Mouse (Mus musculus): ENCODE measurements around the gene Sort1.

Gene Sort1

DNA sequence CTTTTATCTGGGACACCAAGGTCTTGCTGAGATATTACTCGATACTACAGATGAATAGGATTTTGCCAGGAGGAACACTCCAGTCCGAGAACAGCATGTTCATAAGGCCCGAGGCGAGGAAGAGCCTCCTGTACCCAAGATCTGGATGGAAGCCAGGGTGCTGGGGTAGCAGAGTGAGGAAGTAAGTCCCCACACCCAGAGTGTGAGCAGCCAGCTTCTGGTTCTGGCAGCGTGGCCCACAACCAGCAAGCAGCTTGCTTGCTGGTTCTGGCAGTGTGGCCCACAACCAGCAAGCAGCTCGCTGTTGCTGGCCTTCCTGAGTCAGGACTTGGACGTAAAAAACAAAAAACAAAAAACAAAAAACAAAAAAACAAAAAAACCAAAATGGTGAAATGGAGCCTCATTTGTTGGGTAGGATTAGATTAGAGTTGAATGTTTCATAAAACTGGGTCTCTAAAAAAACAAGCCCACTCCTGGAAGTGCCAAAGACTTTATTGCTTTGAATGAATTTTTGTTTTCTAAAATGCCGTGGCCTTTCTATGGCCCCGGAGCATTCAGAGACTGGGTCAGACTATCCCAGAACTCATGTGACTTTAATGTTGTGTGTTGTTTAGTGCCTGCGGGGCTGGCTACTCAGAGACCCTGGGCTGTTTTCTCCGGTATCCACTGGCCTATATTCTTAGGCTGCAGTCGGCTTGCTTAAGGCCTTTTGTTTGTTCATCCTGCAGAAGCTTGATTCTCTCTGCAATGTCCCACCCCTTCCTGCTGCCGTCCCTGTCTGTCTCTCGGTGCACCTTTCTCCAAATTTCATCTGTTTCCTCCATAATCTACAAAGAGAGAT lies 11.7 kb downstream of the Sort1 start:
- DNase-seq: peak; percentile 44

DNA sequence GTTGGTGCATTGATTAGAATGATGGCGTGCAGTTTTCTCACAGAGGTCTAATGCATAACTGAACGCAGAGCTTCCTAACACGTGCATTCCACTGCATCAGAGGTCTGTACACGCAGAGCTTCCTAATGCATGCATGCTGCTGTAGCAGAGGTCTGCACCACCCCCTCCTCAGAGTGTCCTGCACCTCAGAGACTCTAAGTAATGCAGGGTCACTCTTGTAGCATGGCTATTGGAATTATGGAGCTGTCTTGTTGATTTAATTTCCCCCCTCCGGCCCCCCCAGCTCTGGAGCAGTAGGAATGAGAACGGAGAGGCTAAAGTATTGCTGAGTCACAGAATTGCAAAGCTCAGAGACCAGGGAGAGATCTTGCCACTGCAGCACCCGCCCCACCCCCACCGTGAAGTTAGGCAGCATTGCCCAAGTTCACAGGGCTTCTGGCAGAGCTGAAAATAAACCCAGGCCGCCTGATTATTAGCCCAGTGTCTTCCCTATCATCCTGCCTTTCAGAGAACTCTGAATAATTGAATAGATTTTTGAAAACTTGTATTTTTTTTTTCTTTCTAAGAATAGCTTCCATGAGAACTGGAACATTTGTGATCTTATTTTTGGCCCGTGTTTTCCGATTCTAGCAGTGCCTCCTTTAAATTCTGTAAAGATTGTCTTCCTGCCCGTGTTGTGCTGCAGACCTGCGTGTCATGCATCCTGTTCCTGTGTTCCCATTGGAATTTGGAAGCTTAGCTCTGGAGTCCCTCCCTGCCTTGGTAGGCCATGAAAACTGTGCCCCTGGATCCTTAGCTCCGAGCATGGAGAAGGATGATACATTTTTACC lies 12.6 kb downstream of the Sort1 start:
- peak; percentile 77 for DNase-seq

DNA sequence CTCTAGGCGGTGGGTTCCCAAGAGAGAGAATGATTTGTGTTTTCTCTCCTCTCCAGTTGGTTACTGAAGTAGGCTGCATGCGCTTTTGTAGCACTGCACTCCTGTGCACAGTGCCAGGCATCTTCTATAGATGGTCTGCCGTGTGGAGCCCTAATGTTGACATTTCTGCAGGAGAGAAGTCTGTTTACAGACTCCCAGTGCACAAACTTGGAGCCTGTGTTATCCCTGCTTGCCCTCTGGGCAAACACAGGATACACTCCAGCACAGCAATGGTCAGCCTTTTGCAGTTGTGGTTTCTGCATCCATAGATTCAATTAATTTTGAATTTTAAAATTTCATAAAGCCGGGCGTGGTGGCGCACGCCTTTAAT lies 13.2 kb downstream of the Sort1 start:
- DNase-seq: no peak

- DNase-seq: no peak
These were observed 14.0 kb downstream of the Sort1 start for GRCm38 (mm10) chr3:108297603-108298553.

GRCm38 (mm10) chr3:108300455-108301030 lies 16.7 kb downstream of the Sort1 start:
- no peak for DNase-seq

GRCm38 (mm10) chr3:108303683-108304082 lies 19.8 kb downstream of the Sort1 start:
- no peak for DNase-seq

DNA sequence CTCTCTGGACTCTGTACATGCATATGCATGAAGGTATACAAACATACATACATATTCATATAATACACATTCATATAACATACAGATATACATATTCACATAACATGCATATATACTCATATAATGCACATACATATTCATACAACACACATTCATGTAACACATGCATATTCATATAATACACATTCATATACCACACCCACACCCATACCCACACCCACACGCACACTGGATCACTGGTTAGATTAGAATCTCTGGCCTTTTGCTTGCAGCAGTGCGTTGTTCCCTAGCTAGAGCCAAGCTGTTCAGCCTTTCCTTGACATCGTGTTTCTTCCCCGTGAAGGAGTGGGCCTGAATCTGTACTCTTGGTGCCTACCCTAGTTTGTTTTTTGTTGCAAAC lies 20.9 kb downstream of the Sort1 start:
- no peak for DNase-seq

DNA sequence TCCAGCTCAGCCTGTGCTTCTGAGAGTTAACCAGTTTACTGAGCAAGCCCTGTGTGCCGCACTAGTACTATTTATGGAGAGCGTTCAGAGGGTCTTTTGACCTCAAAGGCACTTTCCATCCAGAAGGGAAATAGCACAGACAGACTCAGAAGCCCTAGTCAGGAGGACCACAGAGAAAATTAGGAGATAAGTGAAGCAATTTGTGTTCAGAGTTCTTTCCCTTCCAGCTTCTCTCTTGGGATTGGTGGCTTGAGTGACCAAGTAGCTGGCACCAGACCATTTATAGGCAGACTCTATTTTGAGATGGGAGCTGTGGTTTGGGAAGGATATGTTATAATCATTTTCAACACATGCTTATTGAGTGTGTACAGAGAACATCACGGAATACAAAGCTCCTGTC lies 22.5 kb downstream of the Sort1 start:
- no peak for DNase-seq

- DNase-seq: no peak
These were observed 23.6 kb downstream of the Sort1 start for GRCm38 (mm10) chr3:108307485-108307884.

DNA sequence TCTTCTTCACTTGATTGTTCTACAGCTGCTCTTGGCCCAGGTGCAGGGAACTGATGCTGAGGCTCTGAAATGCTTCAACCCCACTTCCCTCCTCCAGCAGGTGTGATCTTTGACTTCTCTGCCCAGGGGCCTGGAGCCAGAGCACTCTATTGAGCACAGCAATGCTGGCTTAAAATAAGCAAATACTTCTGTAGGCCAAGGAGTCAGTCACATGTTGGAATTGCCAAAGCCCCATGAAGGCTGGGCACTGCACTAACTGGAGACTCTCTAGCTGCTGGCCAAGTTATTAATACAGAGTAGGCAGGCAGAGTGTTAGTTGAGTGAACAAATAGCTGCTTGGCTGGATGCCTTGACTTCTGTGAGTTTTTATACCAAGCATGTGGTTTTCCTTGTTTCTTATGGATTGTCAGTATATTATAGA lies 27.0 kb downstream of the Sort1 start:
- DNase-seq: no peak

- DNase-seq: no peak
These were observed 27.8 kb downstream of the Sort1 start for GRCm38 (mm10) chr3:108311688-108312087.

GRCm38 (mm10) chr3:108312414-108312813 lies 28.5 kb downstream of the Sort1 start:
- no peak for DNase-seq

DNA sequence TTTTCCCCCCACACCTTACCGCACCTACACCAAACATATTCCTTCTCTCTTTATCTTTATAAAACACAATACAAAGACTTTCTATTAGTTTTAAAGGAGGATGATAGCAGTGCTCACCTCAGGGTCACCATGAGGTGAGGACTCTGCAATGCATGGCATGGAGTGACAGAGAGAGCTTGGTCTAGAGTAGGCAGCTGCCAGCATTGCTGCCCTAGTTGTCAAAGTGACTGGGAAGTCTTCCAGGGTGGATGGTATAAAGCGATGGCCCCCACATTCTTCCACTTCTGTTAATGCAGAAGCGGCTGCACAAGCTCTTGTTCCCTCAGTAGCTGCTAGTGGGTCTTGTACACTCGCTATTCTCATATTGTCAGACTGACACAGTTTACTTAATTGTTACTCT lies 29.3 kb downstream of the Sort1 start:
- no peak for DNase-seq

DNA sequence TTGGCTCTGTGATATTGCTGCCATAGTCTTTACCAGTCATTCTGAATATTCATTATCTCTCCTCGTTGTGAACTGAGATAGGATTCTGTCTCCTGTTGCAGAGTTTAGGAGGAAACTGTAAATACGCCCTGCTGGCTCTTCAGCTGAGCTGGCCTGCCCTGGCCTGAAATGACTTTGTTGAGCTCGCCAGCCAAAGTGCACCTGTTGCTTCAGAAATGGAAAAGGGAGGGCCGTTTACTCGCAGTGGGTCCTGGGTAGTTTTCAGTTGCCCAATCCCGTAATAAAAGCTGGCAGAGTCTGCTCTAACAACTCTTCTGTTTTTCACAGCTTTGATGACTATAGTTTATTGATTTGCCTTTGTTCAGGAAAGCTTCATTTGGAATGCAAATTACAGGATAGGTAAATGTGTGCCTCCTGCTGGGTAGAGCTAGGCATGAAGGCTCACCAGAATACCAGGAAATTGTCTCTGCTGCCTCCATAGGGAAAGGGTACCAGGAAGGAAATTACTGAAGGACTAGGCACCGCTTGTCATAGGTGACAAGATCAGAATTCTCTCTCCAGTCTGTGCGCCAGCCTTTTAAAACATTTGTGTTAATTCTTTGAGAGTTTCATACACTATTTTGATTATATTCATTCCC lies 30.3 kb downstream of the Sort1 start:
- DNase-seq: no peak

- peak; percentile 47 for DNase-seq
These were observed 34.6 kb downstream of the Sort1 start for GRCm38 (mm10) chr3:108318517-108318916.

DNA sequence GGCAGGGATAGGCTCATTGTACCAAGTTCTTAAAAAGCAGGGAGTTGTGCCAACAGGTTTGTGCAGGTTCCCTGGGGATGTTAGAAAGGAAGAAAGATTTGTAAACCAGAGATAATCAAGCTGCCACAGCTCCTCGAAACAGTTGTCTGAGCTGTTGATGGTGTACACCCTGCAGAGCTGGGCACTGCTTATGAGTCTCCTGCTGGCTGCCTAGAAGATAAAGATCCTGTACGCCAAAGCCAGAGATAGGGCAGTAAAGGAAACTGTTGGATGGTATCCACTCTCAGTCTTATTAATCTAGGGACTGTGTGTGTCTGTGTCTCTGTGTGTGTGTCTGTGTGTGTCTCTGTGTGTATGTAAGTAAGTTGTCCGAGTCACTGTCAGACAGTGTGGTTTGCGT lies 37.8 kb downstream of the Sort1 start:
- DNase-seq: no peak

- no peak for DNase-seq
These were observed 38.3 kb downstream of the Sort1 start for GRCm38 (mm10) chr3:108322136-108322535.

DNA sequence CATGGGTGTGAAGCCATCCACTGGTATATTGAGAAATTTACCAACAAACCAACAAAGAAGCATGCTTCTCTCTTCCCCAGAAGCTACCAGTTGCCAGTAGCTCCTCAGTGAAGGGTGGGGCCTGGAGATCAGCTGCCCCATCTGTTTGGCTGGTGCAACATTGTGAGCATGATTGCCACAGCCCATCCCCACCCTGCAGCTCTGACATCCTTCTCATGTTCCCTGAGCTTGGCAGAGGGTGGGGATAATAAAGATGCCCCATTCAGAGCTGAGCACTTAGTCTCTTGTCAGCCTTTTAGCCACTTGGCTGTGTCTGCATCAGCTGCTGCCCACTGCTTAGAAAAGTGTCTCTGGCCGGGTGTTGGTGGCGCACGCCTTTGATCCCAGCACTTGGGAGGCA lies 39.1 kb downstream of the Sort1 start:
- DNase-seq: no peak

- DNase-seq: no peak
These were observed 41.0 kb downstream of the Sort1 start for GRCm38 (mm10) chr3:108324837-108325236.

DNA sequence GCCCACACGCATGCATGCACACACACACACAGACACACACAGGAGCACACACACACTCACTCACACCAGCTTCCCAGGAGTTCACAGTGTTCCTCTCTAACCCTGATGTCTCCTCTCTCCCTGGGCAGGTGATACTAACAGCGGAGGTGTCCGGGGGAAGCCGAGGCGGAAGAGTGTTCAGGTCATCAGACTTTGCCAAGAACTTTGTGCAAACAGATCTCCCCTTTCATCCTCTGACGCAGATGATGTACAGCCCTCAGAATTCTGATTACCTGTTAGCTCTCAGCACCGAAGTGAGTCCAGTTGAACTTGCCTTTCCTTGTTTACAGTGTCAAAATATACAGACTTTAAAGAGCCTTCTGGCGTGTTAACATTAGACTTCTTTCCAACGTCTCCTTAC lies 41.6 kb downstream of the Sort1 start:
- no peak for DNase-seq

GRCm38 (mm10) chr3:108327275-108327674 lies 43.4 kb downstream of the Sort1 start:
- DNase-seq: no peak

GRCm38 (mm10) chr3:108327916-108328315 lies 44.0 kb downstream of the Sort1 start:
- DNase-seq: no peak
